Mouse (Mus musculus): ENCODE data around the gene Ttc13. TPM values are rescaled to one million over a fixed set of nuclear protein-coding genes. Genes with fewer than 3 reads are reported as not detected.
A peak's percentile ranks its signal among the peaks of the same experiment; 100 is the strongest.

Ttc13 gene
- total and polyA plus RNA-seq, 2 experiments from 2014 or later, result 64.8 to 66.5 TPM

DNA sequence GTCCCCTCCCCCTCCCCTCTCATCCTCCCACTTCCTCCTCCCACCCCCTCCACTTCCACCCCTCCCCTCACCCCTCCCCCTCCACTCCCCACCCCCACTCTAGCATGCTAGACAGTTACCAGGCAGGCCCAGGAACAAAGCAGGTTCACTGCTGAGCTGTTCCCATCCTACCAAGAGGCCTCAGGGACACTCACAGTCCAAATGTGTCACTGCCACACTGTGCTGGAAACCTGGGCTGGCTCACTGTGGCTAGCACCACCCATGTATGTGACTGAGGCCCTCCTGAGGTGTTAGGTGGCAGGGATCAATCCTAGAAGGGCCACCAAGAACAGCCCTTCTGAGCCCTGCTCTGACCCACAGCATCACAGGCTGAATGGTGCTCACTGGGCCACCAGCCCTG, 73.5 kb downstream of the Ttc13 start:
- Histone ChIP-seq H3K9ac (replicated peaks; ENCODE audit: low read length, poor library complexity, severe bottlenecking) (no peak overlapping the region), H3K27ac (ENCODE audit: low read depth, low read length) (no peak overlapping the region), H3K4me3 (ENCODE audit: low read depth, low read length) (no peak overlapping the region), H3K36me3 (ENCODE audit: insufficient read depth, low read length) (peaks cover 7% of the 10 kb centered on the region; the same call in 1 of the 2 replicates), H3K27me3 (ENCODE audit: insufficient read depth, low read length) (no peaks in the 10 kb centered on the region), H3K4me1 (ENCODE audit: insufficient read depth, low read length) (peaks cover 7% of the 10 kb centered on the region), H3K9me3 (ENCODE audit: low read length) (no peaks in the 10 kb centered on the region), H3K4me2 (ENCODE audit: low read depth, low read length, poor library complexity, severe bottlenecking) (no peak overlapping the region)
- ATAC-seq (ENCODE audit: low FRiP score), result no peak
- no peak for DNase-seq (ENCODE audit: low spot score)
- TF ChIP-seq CTCF (IDR thresholded peaks at IDR 0.05), result no peak

DNA sequence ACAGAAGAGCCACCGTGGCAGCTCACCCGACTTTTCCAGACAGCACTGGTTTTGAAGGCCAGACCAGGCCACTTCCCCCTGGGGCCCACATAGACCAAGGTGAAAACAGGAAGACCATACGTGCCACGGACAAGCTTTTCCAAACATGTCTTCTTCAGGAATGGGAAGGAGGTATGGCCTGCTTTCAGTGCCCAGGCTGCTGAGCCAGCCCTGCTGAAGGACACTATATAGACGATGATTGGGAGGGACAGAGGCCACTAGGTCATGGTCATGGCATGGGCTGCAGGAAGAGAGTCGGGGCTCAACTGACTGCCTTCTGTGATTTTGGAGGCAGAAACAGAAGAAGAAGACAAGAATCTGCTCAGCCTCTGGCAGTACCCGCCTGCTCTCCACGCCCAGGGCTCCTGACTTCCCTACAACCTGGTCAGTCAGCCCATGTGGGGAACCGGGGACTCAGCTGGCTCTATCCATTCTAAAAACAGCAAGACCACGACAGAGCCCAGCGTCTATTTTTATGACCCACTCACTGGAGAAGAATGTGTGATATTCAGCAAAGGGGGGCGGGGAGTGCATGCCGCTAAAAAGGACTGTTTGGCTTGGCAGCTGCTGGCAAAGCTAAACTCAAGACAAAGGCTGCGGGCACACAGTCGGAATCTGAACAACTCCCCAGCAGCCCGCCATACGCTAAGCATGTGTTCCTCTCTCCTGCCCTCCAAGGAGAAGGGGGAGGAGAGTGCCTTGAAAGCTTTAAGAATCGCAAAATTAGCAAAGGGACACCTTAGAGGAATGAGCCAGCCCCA, 78.0 kb downstream of the Ttc13 start:
- ATAC-seq (ENCODE audit: low FRiP score) (no peak), DNase-seq (ENCODE audit: low spot score) (peak; percentile 66)
- H3K27ac ChIP-seq (ENCODE audit: low read depth, low read length), result peak overlapping the region; percentile 65
- TF ChIP-seq CTCF (IDR thresholded peaks at IDR 0.05), result no peak
- no peaks in the 10 kb centered on the region for H3K27me3 ChIP-seq (ENCODE audit: insufficient read depth, low read length)
- peak overlapping the region; percentile 6; the same call in 1 of the 2 replicates for H3K4me2 ChIP-seq (ENCODE audit: low read depth, low read length, poor library complexity, severe bottlenecking)
- H3K4me1 ChIP-seq (ENCODE audit: insufficient read depth, low read length), result peaks cover 7% of the 10 kb centered on the region
- peaks cover 7% of the 10 kb centered on the region for H3K36me3 ChIP-seq (ENCODE audit: insufficient read depth, low read length)
- no peak overlapping the region for H3K9ac ChIP-seq (replicated peaks; ENCODE audit: low read length, poor library complexity, severe bottlenecking)
- 51% methylated on average over 18 of the region's 18 CpGs for WGBS
- H3K9me3 ChIP-seq (ENCODE audit: low read length), result no peaks in the 10 kb centered on the region
- H3K4me3 ChIP-seq (ENCODE audit: low read depth, low read length), result no peak overlapping the region

DNA sequence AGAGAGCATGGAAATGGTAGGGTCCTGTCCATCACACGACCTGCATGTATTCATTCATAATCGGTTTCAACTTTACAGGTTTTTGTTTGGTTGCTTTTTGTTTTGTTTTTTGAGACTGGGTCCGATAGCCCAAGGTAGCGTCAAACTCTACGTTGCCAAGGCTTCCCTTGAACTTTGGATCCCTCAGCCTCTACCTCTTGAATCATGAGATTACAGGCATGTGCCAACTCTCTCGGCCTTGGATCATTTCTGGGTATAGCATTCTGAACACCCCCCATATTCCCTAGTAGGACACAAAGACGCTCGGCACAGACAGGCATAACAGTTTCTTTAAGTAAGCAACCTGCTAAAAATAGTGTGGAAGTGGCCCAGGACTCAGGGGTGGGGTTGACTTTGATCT, 80.2 kb downstream of the Ttc13 start:
- H3K9me3 ChIP-seq (ENCODE audit: low read length), result no peaks in the 10 kb centered on the region
- ATAC-seq (ENCODE audit: low FRiP score) (no peak), DNase-seq (ENCODE audit: low spot score) (no peak)
- H3K9ac ChIP-seq (replicated peaks; ENCODE audit: low read length, poor library complexity, severe bottlenecking), result no peak overlapping the region
- H3K4me1 ChIP-seq (ENCODE audit: insufficient read depth, low read length), result peaks cover 7% of the 10 kb centered on the region
- no peak overlapping the region for H3K4me2 ChIP-seq (ENCODE audit: low read depth, low read length, poor library complexity, severe bottlenecking)
- H3K27ac ChIP-seq (ENCODE audit: low read depth, low read length), result no peak overlapping the region
- no peak for TF ChIP-seq CTCF (IDR thresholded peaks at IDR 0.05)
- H3K36me3 ChIP-seq (ENCODE audit: insufficient read depth, low read length), result peaks cover 29% of the 10 kb centered on the region
- H3K4me3 ChIP-seq (ENCODE audit: low read depth, low read length), result no peak overlapping the region
- no peaks in the 10 kb centered on the region for H3K27me3 ChIP-seq (ENCODE audit: insufficient read depth, low read length)
- 96% methylated on average over 8 of the region's 8 CpGs for WGBS

DNA sequence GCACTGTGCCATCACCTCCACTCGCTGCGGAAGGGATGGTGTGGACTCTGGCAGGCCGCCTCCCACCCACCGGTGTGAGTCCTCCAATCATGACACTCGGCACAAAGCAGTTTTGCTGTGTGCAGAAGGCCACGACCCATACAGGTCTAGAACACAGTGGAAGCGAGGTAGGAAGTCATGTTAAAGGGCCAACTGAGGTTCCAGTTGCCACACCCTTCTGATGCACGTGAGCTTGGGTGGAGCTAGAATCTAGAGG, 86.6 kb downstream of the Ttc13 start:
- Histone ChIP-seq H3K4me1 (ENCODE audit: insufficient read depth, low read length) (no peaks in the 10 kb centered on the region), H3K36me3 (ENCODE audit: insufficient read depth, low read length) (peaks cover 42% of the 10 kb centered on the region), H3K9ac (replicated peaks; ENCODE audit: low read length, poor library complexity, severe bottlenecking) (no peak overlapping the region), H3K4me3 (ENCODE audit: low read depth, low read length) (no peak overlapping the region), H3K9me3 (ENCODE audit: low read length) (no peaks in the 10 kb centered on the region), H3K4me2 (ENCODE audit: low read depth, low read length, poor library complexity, severe bottlenecking) (no peak overlapping the region), H3K27ac (ENCODE audit: low read depth, low read length) (no peak overlapping the region), H3K27me3 (ENCODE audit: insufficient read depth, low read length) (no peaks in the 10 kb centered on the region)
- no peak for TF ChIP-seq CTCF (IDR thresholded peaks at IDR 0.05)
- ATAC-seq (ENCODE audit: low FRiP score), result no peak
- DNase-seq (ENCODE audit: low spot score), result no peak
- WGBS, result 87% methylated on average over 8 of the region's 8 CpGs

GRCm38 (mm10) chr8:124634411-124635246, 87.2 kb downstream of the Ttc13 start:
- no peaks in the 10 kb centered on the region for H3K9me3 ChIP-seq (ENCODE audit: low read length)
- TF ChIP-seq CTCF (IDR thresholded peaks at IDR 0.05), result no peak
- H3K27me3 ChIP-seq (ENCODE audit: insufficient read depth, low read length), result no peaks in the 10 kb centered on the region
- ATAC-seq (ENCODE audit: low FRiP score), result no peak
- no peak overlapping the region for H3K27ac ChIP-seq (ENCODE audit: low read depth, low read length)
- 71% methylated on average over 13 of the region's 13 CpGs for WGBS
- H3K4me1 ChIP-seq (ENCODE audit: insufficient read depth, low read length), result no peaks in the 10 kb centered on the region
- H3K9ac ChIP-seq (replicated peaks; ENCODE audit: low read length, poor library complexity, severe bottlenecking), result no peak overlapping the region
- H3K4me3 ChIP-seq (ENCODE audit: low read depth, low read length), result no peak overlapping the region
- H3K36me3 ChIP-seq (ENCODE audit: insufficient read depth, low read length), result peaks cover 42% of the 10 kb centered on the region
- no peak for DNase-seq (ENCODE audit: low spot score)
- no peak overlapping the region for H3K4me2 ChIP-seq (ENCODE audit: low read depth, low read length, poor library complexity, severe bottlenecking)
